Mouse (Mus musculus): ENCODE results near the gene Ccdc120. TPM values are rescaled to one million over a fixed set of nuclear protein-coding genes. Genes with fewer than 3 reads are reported as not detected.
A peak's percentile ranks its signal among the peaks of the same experiment; 100 is the strongest.

Ccdc120 gene
- polyA plus RNA-seq (2012; rRNA removed) = 1.8 and 3.2 TPM in 2 replicates

DNA sequence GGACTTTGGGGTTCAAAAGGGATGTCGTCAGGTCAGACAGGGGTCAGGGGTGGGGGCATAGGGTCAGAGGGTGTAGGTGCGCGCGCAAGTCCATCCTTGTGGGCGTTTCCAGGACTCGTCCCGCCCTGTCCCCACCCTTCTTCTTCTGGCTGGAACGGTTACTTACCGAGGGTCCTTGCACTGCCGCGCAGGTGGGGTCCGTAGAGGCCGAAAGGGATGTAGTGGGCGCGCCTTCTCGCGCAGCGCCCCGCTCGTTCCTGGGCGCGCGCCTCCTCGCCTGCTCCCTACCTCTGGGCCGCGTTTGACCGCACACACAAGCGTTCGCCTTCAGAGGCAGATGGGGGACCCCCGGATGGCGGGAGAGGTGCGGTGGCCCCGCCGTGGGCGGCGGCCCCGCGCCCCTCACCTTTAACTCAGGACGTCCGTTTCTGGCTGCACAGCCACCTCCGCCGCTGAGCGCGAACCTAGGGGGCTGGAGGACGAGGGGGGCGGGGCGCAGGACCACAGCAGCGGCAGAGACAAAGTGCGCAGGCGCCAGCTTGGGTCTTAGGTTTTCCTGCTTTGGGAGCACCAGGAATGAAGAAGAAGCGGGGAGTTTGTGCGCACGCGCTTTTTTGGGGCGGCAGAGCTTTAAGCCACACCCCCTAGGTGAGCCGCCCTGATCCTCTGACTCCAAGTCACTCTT is at the start of gene Ccdc120:
TSS of gene Ccdc120 (minus strand) at position 474 of the 685 bp plus-strand sequence.
- TF ChIP-seq CTCF (IDR thresholded peaks at IDR 0.05; ENCODE audit: control insufficient read depth, insufficient read depth, insufficient replicate concordance, low read depth, low read length) = no peak
- TF ChIP-seq POLR2A (IDR thresholded peaks at IDR 0.05; ENCODE audit: control insufficient read depth, low read depth, low read length) = no peak
- Histone ChIP-seq H3K36me3 (ENCODE audit: control insufficient read depth, insufficient read depth, low read length) (no peaks in the 10 kb centered on the region), H3K4me1 (ENCODE audit: control insufficient read depth, insufficient read depth, low read length) (0 out of 2 replicates have a peak, but pooled peaks cover 2% of the 10 kb centered on the region), H3K27me3 (ENCODE audit: control insufficient read depth, insufficient read depth, low read length) (no peaks in the 10 kb centered on the region), H3K27ac (ENCODE audit: control insufficient read depth, insufficient read depth, low read depth, low read length) (no peak within 1 kb of the TSS), H3K4me3 (ENCODE audit: control insufficient read depth, low read depth, low read length) (peak within 1 kb of the TSS; percentile 82)

DNA sequence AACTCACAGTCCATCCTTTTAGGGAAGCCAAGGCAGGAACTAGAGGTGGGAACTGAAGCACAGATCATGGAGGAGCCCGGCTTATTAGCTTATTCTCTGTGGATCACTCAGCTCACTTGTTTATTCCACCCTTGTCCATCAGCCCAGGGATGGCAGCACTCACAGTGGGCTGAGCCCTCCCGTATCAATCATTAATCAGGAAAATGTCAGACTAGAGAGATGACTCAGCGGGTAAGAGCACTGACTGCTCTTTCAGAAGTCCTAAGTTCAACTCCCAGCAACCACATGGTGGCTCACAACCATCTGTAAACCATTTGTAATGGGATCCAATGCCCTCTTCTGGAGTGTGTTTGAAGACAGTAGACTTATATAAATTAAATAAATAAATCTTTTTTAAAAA is 46.6 kb upstream of the Ccdc120 start:
- no peaks in the 10 kb centered on the region for H3K36me3 ChIP-seq (ENCODE audit: control insufficient read depth, insufficient read depth, low read length)
- no peaks in the 10 kb centered on the region for H3K4me1 ChIP-seq (ENCODE audit: control insufficient read depth, insufficient read depth, low read length)
- H3K27me3 ChIP-seq (ENCODE audit: control insufficient read depth, insufficient read depth, low read length) = no peaks in the 10 kb centered on the region
- no peak overlapping the region for H3K27ac ChIP-seq (ENCODE audit: control insufficient read depth, insufficient read depth, low read depth, low read length)
- TF ChIP-seq POLR2A (IDR thresholded peaks at IDR 0.05; ENCODE audit: control insufficient read depth, low read depth, low read length) = no peak
- TF ChIP-seq CTCF (IDR thresholded peaks at IDR 0.05; ENCODE audit: control insufficient read depth, insufficient read depth, insufficient replicate concordance, low read depth, low read length) = no peak
- no peak overlapping the region for H3K4me3 ChIP-seq (ENCODE audit: control insufficient read depth, low read depth, low read length)

DNA sequence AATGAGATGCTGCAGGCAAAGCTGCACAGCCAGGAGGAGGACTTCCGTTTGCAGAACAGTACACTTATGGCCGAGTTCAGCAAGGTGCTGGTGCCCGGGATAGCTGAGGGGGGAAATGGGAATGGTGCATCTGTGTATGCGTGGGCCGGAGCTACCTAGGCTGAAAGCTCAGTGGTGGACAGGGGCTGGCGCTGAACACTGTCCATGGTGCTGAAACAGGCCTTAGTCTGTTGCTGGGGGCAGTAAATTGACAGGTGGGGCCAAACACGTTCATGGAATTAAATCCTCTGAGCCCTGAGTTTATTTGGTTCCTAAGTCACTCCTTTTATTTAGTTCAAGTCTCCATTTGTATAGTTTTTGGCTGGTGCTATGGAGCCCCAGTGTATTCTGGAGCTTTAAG is 44.3 kb upstream of the Ccdc120 start:
- TF ChIP-seq CTCF (IDR thresholded peaks at IDR 0.05; ENCODE audit: control insufficient read depth, insufficient read depth, insufficient replicate concordance, low read depth, low read length) = no peak
- TF ChIP-seq POLR2A (IDR thresholded peaks at IDR 0.05; ENCODE audit: control insufficient read depth, low read depth, low read length) = no peak

DNA sequence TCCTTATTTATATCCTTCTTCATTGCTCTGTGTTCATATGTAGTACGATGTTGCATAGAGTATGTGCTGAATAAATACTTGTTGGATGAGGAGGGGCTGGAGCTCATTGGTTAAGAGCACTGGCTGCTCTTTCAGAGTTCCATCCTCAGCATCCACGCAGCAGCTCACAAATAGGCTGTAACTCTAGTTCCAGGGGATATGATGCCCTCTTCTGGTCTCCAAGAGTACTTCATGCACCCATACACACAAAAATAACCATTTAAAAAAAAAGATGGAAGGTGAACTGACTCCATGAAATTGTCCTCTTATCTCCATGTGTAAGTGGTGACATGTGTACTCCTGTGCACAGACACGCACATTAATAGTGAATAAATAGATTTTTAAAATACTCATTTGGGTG is 42.7 kb upstream of the Ccdc120 start:
- no peak for TF ChIP-seq CTCF (IDR thresholded peaks at IDR 0.05; ENCODE audit: control insufficient read depth, insufficient read depth, insufficient replicate concordance, low read depth, low read length)
- TF ChIP-seq POLR2A (IDR thresholded peaks at IDR 0.05; ENCODE audit: control insufficient read depth, low read depth, low read length) = no peak
- no peaks in the 10 kb centered on the region for H3K4me1 ChIP-seq (ENCODE audit: control insufficient read depth, insufficient read depth, low read length)
- no peaks in the 10 kb centered on the region for H3K27me3 ChIP-seq (ENCODE audit: control insufficient read depth, insufficient read depth, low read length)
- H3K4me3 ChIP-seq (ENCODE audit: control insufficient read depth, low read depth, low read length) = no peak overlapping the region
- no peaks in the 10 kb centered on the region for H3K36me3 ChIP-seq (ENCODE audit: control insufficient read depth, insufficient read depth, low read length)
- no peak overlapping the region for H3K27ac ChIP-seq (ENCODE audit: control insufficient read depth, insufficient read depth, low read depth, low read length)

More for the DNA sequence above, 44.3 kb upstream of the Ccdc120 start:
- no peaks in the 10 kb centered on the region for H3K27me3 ChIP-seq (ENCODE audit: control insufficient read depth, insufficient read depth, low read length)
- H3K36me3 ChIP-seq (ENCODE audit: control insufficient read depth, insufficient read depth, low read length) = no peaks in the 10 kb centered on the region
- H3K4me1 ChIP-seq (ENCODE audit: control insufficient read depth, insufficient read depth, low read length) = no peaks in the 10 kb centered on the region
- H3K27ac ChIP-seq (ENCODE audit: control insufficient read depth, insufficient read depth, low read depth, low read length) = no peak overlapping the region
- no peak overlapping the region for H3K4me3 ChIP-seq (ENCODE audit: control insufficient read depth, low read depth, low read length)

DNA sequence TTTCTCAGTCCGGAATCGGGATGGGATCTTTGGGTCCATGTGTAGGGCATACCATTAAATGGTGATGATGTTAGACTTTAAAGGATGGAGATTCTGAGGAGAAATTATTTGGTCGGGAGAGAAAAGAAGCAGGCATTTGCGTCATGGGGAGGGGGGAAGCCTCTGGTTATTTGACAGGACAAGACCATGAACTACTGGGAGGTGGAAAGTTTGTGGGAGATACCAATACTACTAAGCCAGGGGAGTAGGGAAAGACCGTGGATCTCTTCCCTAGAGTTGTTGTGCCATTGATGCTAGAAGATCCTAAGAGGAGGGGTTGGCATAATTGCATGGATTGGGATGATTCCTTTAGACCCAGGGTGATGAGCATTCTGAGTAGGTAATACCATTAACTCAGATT is 39.6 kb upstream of the Ccdc120 start:
- peak overlapping the region; percentile 86 for H3K4me3 ChIP-seq (ENCODE audit: control insufficient read depth, low read depth, low read length)
- H3K27me3 ChIP-seq (ENCODE audit: control insufficient read depth, insufficient read depth, low read length) = no peaks in the 10 kb centered on the region
- no peak for TF ChIP-seq POLR2A (IDR thresholded peaks at IDR 0.05; ENCODE audit: control insufficient read depth, low read depth, low read length)
- no peaks in the 10 kb centered on the region for H3K36me3 ChIP-seq (ENCODE audit: control insufficient read depth, insufficient read depth, low read length)
- no peaks in the 10 kb centered on the region for H3K4me1 ChIP-seq (ENCODE audit: control insufficient read depth, insufficient read depth, low read length)
- peak overlapping the region; percentile 24; the same call in 1 of the 2 replicates for H3K27ac ChIP-seq (ENCODE audit: control insufficient read depth, insufficient read depth, low read depth, low read length)

DNA sequence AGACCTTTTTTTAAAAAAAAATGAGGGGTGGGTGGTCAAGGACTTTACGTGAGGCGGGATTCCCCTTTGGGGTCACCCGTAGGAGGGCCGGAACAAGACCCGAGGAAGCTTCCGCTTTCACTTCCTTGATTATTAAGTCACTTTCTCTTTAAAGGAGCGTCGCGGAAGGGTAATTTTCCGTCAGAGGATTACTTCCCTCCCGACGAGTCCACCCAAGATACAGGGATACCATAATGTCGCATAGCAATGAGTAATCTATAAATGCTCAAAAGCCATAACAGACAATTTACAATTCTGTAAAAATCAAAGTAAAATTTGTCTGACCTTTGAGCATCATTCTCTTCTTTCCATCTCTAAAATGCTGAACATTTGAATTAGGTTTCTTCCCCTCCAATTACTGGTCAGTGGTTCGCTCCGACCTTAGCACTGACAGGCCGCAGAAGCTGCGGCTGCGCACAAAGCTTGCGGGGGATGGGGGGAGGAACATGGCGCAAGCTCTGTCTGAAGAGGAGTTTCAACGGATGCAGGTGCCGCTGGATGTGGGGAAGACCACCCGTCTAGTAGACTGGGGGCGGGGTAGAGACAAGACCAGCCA is 38.9 kb upstream of the Ccdc120 start, which contains the start of gene Gripap1:
TSS of gene Gripap1 (plus strand) at position 224 of the 595 bp plus-strand sequence.
- Histone ChIP-seq H3K27ac (ENCODE audit: control insufficient read depth, insufficient read depth, low read depth, low read length) (peak within 1 kb of the TSS; percentile 66), H3K27me3 (ENCODE audit: control insufficient read depth, insufficient read depth, low read length) (no peaks in the 10 kb centered on the region), H3K36me3 (ENCODE audit: control insufficient read depth, insufficient read depth, low read length) (no peaks in the 10 kb centered on the region), H3K4me1 (ENCODE audit: control insufficient read depth, insufficient read depth, low read length) (no peaks in the 10 kb centered on the region), H3K4me3 (ENCODE audit: control insufficient read depth, low read depth, low read length) (peak within 1 kb of the TSS; percentile 86)
- TF ChIP-seq CTCF (IDR thresholded peaks at IDR 0.05; ENCODE audit: control insufficient read depth, insufficient read depth, insufficient replicate concordance, low read depth, low read length) (no peak), POLR2A (IDR thresholded peaks at IDR 0.05; ENCODE audit: control insufficient read depth, low read depth, low read length) (peak; percentile 39; the same call in 1 of the 2 replicates)

DNA sequence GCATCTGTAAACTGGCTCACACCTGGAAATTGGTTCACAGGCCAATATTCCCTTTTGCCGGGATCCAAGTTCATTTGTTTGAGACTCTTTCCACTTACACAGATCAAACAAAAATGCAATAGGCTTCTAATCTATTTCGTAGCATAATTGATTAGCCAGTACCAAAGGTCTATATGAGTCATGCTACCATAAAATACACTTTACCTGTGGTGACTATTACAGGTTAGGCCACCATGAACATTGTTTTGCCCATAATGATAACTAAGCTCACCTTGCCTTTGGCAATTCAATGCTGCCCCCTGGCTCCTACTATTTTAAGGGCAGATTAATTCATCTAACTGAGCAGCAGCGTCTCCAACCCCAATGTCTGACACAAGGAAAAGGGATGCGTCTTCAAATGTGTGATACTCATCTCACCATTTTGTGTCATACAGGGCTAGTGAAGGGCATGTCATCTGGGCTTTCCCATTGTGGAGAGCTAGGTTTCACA is 31.9 kb upstream of the Ccdc120 start:
- no peaks in the 10 kb centered on the region for H3K27me3 ChIP-seq (ENCODE audit: control insufficient read depth, insufficient read depth, low read length)
- H3K27ac ChIP-seq (ENCODE audit: control insufficient read depth, insufficient read depth, low read depth, low read length) = no peak overlapping the region
- no peaks in the 10 kb centered on the region for H3K36me3 ChIP-seq (ENCODE audit: control insufficient read depth, insufficient read depth, low read length)

More for the DNA sequence above, 31.9 kb upstream of the Ccdc120 start:
- no peaks in the 10 kb centered on the region for H3K4me1 ChIP-seq (ENCODE audit: control insufficient read depth, insufficient read depth, low read length)
- TF ChIP-seq POLR2A (IDR thresholded peaks at IDR 0.05; ENCODE audit: control insufficient read depth, low read depth, low read length) (no peak), CTCF (IDR thresholded peaks at IDR 0.05; ENCODE audit: control insufficient read depth, insufficient read depth, insufficient replicate concordance, low read depth, low read length) (no peak)
- no peak overlapping the region for H3K4me3 ChIP-seq (ENCODE audit: control insufficient read depth, low read depth, low read length)
